Mouse (Mus musculus): Measurements from ENCODE around the gene Banf1. TPM values are rescaled to one million over a fixed set of nuclear protein-coding genes. Genes with fewer than 3 reads are reported as not detected.

Gene Banf1
- polyA plus RNA-seq (2012; rRNA removed; ENCODE audit: low replicate concordance) = 111 and 157 TPM in 2 replicates

GRCm38 (mm10) chr19:5367053-5367359, at the start of gene Banf1:
Gene Banf1, minus strand, starts transcription at chr19:5367168.

GRCm38 (mm10) chr19:5402293-5402692, 35.3 kb upstream of the Banf1 start, which contains the start of gene Tsga10ip:
Gene Tsga10ip, minus strand, starts transcription at chr19:5402526.

GRCm38 (mm10) chr19:5388588-5389242, 21.7 kb upstream of the Banf1 start, which contains the start of gene Sart1:
Gene Sart1, minus strand, starts transcription at chr19:5388703.

GRCm38 (mm10) chr19:5366175-5367052, 554 bp downstream of the Banf1 start, which contains the start of gene Eif1ad:
Gene Eif1ad, plus strand, starts transcription at chr19:5366741.

GRCm38 (mm10) chr19:5349502-5349873, 17.5 kb downstream of the Banf1 start, which contains the start of gene Cst6:
Gene Cst6, minus strand, starts transcription at chr19:5349574.

GRCm38 (mm10) chr19:5335441-5335840, 31.5 kb downstream of the Banf1 start, which contains the start of gene Catsper1:
Gene Catsper1, plus strand, starts transcription at chr19:5335741.

Other genes starting within 250 kb of the Banf1 start
- gene Klc2, start 248.6 kb downstream of the Banf1 start, polyA plus RNA-seq (2012; rRNA removed; ENCODE audit: low replicate concordance) = 29.8 and 50.9 TPM in 2 replicates
- gene Pacs1, start 94.0 kb downstream of the Banf1 start, polyA plus RNA-seq (2012; rRNA removed; ENCODE audit: low replicate concordance) = 23.2 and 41.8 TPM in 2 replicates
- gene Sf3b2, start 71.7 kb downstream of the Banf1 start, polyA plus RNA-seq (2012; rRNA removed; ENCODE audit: low replicate concordance) = 65.2 and 132 TPM in 2 replicates
- gene Gal3st3, start 68.8 kb downstream of the Banf1 start, polyA plus RNA-seq (2012; rRNA removed; ENCODE audit: low replicate concordance) = 0.06 TPM in 1 of 2 replicates, not detected in the other
- not detected in 2 replicates for gene Catsper1, start 31.4 kb downstream of the Banf1 start, polyA plus RNA-seq (2012; rRNA removed; ENCODE audit: low replicate concordance)
- gene Cst6, start 17.6 kb downstream of the Banf1 start, polyA plus RNA-seq (2012; rRNA removed; ENCODE audit: low replicate concordance) = 1.9 and 2.5 TPM in 2 replicates
- gene Eif1ad, start 427 bp downstream of the Banf1 start, polyA plus RNA-seq (2012; rRNA removed; ENCODE audit: low replicate concordance) = 17.1 and 26.5 TPM in 2 replicates
- 19.3 and 31.1 TPM in 2 replicates for gene Sart1, start 21.5 kb upstream of the Banf1 start, polyA plus RNA-seq (2012; rRNA removed; ENCODE audit: low replicate concordance)
- gene Tsga10ip, start 35.4 kb upstream of the Banf1 start, polyA plus RNA-seq (2012; rRNA removed; ENCODE audit: low replicate concordance) = not detected in 2 replicates
- gene Drap1, start 57.8 kb upstream of the Banf1 start, polyA plus RNA-seq (2012; rRNA removed; ENCODE audit: low replicate concordance) = 143 and 150 TPM in 2 replicates
- gene AI837181, start 58.0 kb upstream of the Banf1 start, polyA plus RNA-seq (2012; rRNA removed; ENCODE audit: low replicate concordance) = 87.8 and 92.8 TPM in 2 replicates
- 0.20 and 0.91 TPM in 2 replicates for gene Fosl1, start 80.4 kb upstream of the Banf1 start, polyA plus RNA-seq (2012; rRNA removed; ENCODE audit: low replicate concordance)
- gene Ccdc85b, start 90.7 kb upstream of the Banf1 start, polyA plus RNA-seq (2012; rRNA removed; ENCODE audit: low replicate concordance) = 7.7 and 13.9 TPM in 2 replicates
- 121 and 164 TPM in 2 replicates for gene Fibp, start 93.4 kb upstream of the Banf1 start, polyA plus RNA-seq (2012; rRNA removed; ENCODE audit: low replicate concordance)
- 3.3 and 9.7 TPM in 2 replicates for gene Ctsw, start 101.3 kb upstream of the Banf1 start, polyA plus RNA-seq (2012; rRNA removed; ENCODE audit: low replicate concordance)
- 75.7 and 232 TPM in 2 replicates for gene Efemp2, start 106.8 kb upstream of the Banf1 start, polyA plus RNA-seq (2012; rRNA removed; ENCODE audit: low replicate concordance)
- 34.1 and 53.2 TPM in 2 replicates for gene Mus81, start 121.2 kb upstream of the Banf1 start, polyA plus RNA-seq (2012; rRNA removed; ENCODE audit: low replicate concordance)
- 582 and 661 TPM in 2 replicates for gene Cfl1, start 123.3 kb upstream of the Banf1 start, polyA plus RNA-seq (2012; rRNA removed; ENCODE audit: low replicate concordance)
- gene 1700020D05Rik, start 136.6 kb upstream of the Banf1 start, polyA plus RNA-seq (2012; rRNA removed; ENCODE audit: low replicate concordance) = 1.7 and 2.2 TPM in 2 replicates
- gene Snx32, start 143.4 kb upstream of the Banf1 start, polyA plus RNA-seq (2012; rRNA removed; ENCODE audit: low replicate concordance) = 19.9 and 27.1 TPM in 2 replicates
- 2.3 TPM in 1 of 2 replicates, not detected in the other for gene Ovol1, start 193.5 kb upstream of the Banf1 start, polyA plus RNA-seq (2012; rRNA removed; ENCODE audit: low replicate concordance)
- 7.8 and 11.4 TPM in 2 replicates for gene Ap5b1, start 200.9 kb upstream of the Banf1 start, polyA plus RNA-seq (2012; rRNA removed; ENCODE audit: low replicate concordance)
- gene Rnaseh2c, start 234.7 kb upstream of the Banf1 start, polyA plus RNA-seq (2012; rRNA removed; ENCODE audit: low replicate concordance) = 27.4 and 39.1 TPM in 2 replicates
- 41.6 and 73.9 TPM in 2 replicates for gene Kat5, start 243.1 kb upstream of the Banf1 start, polyA plus RNA-seq (2012; rRNA removed; ENCODE audit: low replicate concordance)

Data from subcutaneous adipose tissue, adult 2 months (tissue).